Mouse (Mus musculus) ovary, adult 18-20 months (tissue): ENCODE results near the gene Unc50.

Experiments used
- DNase-seq: peaks from one replicate; pipeline ENCODE4 v3.0.0; 2022; ENCODE audit warnings: low spot score, mixed read lengths

Gene Unc50

DNA sequence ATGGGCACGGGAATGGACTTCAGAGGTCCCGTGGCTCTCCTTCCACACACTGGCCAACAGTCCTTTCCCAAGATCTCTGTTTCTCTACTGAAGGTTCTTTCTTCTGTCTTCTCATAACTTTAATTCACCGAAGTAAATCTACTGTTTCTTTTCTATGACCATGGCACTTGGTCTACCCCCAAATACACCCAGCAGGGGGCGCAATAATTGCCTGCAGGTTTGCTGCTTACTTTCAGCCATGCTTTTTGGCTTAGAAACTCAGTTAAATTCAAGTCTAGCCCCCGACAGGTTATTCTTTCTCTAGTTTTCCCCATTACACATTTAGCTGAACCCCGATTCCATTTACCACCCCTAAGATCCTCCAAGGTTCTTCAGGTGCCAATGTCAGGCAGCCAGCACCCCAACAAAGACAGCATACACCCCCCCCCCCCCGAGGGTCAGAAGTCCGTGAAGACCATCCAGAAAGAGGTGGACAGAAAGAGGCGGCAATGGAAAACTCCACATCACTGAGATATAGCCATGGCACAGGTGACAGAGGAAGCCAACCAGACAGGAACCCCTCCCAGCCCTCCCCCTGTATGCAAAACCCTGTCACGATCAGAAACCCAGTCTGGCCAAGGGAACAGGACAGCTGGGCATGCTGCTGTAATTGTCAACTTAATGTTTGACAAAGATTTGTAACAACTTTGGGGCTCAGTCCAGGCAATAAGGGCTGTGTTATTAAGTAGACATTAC is 18.6 kb downstream of the Unc50 start:
- no peak for DNase-seq

DNA sequence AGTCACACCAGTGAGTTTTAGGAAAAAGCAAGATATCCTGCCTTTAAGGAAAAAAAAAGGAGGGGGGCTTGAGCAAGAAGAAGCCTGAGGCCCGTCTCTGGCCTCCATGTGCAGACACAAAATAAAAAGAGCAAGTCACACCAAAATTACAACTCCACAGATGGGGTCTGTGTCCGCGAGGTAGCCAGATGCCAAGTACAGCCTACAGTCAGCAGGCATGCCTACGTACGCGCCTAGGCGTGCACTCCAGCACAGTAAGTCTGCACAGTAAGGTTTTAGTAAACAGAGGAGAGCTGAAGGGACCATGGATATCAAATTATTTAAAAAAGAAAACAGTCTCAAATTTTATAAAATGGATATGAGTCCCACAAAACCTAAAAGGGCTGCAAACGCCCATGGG is 21.3 kb downstream of the Unc50 start:
- DNase-seq: no peak

DNA sequence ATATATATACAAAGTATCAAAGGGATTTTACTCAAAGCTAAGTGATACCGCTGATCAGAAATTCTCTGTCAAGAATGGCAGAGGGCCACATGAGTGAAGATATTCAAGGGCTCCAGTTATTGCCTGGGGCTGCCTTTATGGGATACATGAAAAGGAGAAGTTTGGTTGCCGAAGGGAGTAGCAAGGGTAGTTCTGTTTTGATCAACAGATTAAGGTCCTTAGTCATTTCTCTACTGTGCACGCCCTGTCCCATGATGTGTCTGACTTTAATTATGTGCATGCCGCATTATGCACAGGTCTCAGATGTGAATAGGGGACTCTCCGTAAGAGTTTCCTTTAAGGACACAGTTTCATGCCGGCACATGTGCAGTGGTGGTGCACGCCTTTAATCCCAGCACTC is 27.6 kb downstream of the Unc50 start:
- no peak for DNase-seq

DNA sequence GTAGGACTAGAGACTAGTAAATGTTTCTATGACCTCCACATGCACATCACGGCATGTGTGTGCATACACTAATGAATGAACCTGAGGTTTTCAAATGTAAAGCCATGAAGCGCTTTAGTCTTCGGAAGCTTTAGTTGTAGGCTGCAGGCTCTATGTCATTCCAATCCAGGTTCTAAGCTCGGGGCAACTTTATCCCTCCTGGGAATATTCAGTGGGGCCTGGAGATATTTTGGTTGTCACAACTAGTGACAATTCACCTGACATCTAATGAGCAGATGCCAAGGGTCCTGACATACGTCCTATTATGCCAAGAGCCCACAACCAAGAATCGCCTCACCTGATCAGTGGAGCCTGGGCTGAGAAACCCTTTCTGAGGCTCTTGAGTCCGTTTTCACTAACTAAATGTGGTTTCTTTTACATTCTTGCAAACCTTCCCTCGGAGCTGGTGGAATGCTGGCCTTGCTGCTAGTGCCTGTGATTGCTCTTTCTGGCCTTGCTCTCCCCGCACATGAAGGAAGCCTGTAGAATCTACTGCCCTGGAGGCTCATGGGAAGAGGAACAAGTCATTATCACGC is 35.0 kb downstream of the Unc50 start:
- DNase-seq: no peak

DNA sequence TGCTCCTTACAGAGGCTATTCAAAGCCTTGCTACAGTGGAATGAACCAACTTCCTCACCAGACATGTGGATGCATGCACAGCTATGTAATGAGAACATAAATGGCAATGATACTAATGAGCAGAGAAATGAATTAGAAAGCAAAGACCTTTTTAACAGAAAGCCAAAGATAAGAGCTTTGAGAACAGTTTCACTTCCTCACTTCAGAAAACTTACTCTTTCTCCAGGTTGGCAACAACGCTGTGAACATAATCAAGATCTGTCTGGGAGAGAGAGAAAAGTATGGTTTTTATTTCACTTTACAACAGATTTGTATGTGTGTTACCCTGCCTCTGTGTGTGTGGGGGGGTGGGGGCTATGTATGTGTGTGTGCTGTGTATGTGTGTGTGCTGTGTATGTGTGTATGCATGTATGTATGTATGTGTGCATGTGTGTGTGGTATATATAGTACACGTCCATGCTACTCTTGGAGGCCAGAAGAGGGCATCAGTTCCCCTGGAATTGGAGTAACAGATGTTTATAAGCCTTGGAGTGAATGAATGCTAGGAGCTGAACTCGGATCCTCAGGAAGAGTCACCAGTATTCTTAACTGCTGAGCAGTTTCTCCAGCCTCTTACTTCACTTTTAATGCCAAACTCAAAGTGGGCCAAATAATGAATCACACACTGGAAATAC is 36.5 kb downstream of the Unc50 start:
- DNase-seq: no peak

DNA sequence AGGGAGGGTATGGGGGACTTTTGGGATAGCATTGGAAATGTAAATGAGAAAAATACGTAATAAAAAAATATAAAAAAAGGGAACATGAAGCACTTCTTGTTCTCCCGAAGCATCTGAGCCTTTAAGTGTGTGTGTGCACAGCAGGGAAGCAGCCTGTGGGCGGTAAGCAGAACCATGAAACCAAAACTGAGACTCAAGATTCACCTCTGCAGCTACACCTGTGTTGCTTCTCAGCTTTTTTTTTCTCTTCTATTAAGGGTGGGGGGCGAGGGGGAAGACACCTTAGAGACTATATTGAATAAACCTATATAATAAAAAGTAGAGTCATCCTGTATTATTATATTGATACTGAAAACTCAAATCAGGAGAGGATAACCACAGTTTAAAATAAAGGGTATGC is 37.9 kb downstream of the Unc50 start:
- no peak for DNase-seq

DNA sequence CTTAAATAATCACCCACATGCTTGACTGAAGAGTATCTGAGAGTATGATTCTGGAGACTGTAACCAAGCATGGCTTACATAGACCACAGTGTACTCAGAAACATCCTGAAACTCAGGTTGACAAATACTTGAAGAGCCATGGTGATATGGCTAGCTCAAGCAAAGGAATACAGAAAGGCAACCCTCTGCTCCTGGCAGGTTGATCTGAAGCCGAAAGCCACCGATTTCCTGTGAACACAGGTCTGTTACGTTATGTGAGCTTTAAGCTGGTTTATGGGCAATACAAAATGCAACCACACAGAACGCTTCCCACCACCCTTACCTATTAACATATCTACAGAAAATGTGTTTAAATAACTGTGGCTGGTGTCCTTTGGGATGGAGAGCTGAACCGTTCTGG is 39.1 kb downstream of the Unc50 start:
- DNase-seq: no peak

DNA sequence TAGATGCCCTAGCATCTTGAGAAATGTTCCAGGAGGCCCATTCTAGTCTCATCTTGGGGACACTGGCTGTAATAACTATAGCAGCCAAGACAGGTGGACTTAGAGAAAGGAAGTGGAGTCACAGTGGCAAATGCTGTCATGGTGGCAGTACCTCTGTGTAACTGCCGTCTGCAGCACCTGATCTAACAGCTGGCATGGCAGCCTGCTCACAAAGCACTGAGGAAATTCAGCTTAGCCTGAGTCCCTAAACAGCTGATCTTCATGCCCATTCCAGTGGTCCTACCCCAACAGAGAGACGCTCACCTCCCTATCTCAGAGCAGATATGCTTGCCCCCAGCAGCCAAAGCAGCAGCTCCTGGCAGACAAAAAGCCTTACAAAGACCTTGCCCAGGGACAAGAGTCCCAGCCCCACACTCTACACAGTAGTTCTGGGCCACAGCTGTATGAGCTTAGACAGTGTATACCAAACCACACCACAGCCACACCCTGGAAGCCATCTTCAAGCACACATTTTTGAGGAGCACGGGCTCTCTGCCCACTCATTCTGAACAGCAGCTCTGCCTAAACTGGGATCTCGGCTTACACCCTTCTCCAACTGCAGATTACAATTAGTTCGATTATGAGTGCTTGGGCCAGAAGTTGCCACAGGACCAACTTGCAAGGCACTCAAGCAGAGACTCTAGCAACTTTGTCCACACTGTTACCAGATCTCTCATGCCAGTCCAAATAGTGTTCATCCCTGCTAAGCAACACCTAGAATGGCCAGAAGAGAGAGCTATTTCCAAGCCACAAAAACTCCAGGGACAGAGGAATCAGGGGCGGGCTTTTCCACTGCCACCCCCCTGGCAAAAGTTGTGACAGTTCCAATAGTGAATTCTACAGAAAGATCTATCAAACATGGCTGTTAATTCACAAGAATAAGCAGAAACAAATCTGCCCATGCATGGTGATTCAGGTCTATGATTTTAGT is 41.5 kb downstream of the Unc50 start:
- DNase-seq: no peak

DNA sequence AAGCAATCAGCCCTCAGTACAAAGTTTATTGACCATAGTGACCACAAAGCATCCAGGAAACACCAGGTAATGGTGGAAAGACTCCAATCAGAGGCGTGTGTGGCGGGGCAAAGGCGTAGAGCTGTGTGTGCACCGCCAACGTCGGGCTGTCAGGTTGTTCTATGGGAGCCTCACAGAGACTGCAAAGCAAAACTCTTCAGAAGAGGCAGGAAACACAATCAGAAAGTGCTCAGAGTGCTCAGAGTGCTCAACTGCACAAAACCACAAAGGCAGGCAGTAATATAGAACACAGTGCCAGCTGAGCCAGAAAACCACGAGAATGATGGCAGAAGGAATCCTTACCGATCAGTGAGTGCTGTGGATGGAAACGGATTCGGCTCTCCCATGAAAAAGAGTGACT is 43.3 kb downstream of the Unc50 start:
- no peak for DNase-seq

DNA sequence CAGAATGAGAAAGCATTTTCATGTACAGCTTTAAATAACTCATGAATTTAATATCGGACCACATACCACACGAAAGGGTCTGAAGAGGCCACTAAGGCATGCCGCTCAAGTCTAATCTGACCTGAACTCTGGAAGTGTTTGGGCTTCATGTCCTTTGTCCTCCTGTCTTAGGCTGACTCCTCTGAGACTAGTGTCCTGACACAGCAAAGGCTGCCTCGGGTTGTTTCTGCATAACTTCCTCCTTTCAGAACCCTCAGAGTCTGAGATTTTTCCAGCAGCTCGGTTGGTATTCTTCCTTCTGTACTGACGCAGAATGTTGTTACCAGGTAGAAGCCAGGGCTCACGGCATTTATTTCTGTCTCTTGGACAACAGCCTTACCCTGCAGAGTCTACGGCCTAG is 44.1 kb downstream of the Unc50 start:
- DNase-seq: no peak

DNA sequence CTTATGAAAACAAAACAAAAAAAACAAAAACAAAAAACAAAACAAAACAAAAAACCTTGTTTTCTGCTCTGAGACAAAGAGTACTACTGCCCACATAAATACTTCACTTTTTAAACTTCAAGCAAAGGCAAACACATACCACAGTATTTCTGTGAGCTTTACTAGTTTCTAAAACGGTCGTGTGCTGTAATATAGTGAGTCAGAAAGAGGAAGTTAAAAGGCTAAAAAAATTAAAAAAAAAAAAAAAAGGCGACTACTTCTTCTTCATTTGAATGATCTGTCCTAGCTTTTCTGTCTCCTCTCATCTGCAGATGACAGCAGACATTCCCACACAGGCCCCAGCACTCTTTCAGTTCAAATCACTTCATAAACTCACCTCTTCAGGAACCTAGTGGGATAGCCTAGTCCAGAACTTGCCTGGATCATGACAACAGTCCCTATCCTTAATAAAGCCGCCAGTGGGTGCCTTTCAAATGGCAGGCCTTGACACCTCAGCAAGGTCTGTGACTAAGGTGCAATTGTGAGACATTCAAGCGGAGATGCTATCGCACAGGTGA is 44.8 kb downstream of the Unc50 start:
- DNase-seq: no peak

DNA sequence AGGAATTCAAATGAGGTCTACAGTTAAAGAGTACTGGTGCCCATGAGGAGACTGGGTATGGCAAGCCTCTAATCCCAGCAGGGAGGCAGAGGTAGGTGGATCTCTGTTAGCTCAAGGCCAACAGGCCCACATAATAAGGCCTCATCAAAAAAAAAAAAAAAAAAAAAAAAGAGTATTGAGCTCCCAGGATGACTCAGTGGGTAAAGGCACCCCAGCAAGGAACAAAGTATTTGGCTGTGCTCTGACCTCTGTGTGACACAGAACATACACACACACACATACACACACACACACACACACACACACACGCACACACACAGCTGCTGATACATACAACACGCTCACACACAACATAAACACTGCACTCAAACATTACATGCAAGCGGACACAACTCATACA is 45.4 kb downstream of the Unc50 start:
- DNase-seq: no peak

DNA sequence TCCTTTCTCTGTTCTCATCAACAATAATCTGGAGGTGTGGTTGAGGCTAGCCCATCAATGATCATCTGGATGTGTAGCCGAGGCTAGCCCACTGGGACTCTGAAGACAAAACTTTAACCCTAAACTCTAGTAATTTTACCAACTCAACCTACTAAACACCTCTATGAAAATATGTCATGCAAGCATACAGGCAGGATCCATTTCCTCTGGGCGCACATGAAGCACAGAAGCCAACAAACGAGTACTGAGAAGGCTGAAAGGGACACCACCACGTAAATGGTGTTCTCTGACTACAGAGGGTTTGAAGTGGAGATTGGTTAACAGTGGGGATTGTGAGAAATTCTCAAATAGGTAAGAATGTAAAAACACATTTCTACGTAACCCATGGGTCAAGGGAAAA is 47.3 kb downstream of the Unc50 start:
- DNase-seq: no peak

DNA sequence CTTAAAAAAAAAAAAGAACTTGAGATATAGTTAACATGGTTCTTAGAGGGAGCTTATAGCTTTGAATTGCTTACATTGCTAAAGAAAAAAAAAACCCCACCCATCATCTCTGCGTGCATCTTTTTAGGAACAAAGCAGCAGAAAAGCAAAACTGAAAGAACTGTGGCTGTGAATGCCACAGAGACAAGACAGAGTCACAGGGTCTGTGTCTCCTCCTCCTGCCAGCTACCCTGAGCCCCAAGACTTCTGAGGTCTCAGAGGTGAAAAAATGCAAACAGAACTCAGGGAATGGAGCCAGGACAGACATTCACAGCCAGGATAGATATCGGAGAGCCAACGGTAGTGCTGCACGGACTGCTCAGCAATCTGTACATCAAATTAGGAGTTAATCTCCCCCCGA is 48.0 kb downstream of the Unc50 start:
- DNase-seq: no peak

DNA sequence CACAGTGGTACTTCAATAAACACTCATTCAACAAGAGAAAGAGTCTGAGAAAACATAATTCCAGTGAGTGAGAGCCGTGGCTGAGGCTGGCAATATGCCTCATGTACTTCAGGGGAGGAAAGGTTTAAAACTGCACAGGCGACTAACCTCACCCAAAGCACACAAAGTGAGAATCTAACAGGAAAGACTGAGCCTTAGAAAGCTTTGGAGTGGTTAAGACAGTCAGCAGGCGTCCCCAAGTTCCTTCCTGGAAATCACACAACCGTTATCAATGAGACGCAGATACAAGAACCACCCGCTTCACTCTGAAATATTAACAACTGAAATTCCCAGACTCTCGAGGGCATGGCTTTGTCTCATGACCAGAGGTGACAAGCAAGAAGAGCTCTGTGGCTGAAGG is 48.5 kb downstream of the Unc50 start:
- no peak for DNase-seq

DNA sequence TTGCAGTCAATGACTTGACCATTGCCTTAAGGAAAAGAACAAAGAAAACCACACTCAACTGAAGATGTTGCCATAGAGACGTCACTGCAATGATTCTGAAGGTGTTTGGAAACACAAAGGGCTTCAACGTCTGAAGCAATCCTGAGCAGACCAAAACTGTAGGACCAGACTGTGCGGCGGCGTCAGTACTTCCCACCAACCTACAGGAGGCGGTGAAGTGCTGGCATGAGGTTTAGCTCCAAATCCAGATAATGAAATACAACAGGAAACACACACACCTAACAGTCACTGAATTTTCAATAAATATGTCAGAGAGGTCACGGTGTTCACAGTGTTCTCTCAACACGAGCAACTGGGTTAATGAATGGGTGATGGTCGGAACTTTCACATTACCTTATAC is 49.1 kb downstream of the Unc50 start:
- DNase-seq: no peak

DNA sequence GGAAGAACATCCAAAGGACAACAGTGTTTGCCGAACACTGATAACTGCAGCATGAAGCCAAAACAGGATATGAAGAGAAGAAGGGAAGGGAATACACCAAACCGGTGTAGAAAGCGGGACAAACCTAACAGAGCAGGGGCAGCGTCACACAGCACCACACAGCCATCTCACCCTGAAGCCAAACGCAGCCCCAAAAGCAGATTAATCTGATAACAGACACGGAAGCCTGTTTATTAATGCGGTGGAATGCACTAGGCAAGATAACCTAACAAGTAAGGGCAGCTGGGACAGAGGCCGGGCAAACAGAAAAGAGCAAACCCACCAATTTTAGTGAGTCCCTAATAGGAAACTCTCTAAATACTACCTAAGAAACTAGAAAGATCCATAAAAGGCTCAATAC is 49.8 kb downstream of the Unc50 start:
- no peak for DNase-seq

DNA sequence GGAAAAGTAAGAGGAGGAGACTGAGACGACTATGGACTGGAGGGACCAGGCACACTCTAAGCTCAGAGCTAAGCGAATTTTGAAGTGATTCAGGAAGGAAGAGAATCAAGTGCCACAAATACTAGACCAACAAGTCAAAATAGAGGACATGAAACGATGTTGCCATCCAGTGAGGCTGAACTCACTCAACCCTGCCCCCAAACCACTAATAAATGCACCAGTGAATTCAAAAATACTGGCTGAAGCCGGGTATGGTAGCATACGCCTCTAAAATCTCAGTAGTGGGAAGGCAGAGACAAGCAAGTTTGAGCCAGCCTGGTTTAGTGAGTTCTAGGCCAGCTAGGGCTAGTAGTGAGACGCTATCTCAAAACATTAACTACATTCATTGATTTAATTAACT is 50.8 kb downstream of the Unc50 start:
- DNase-seq: no peak

DNA sequence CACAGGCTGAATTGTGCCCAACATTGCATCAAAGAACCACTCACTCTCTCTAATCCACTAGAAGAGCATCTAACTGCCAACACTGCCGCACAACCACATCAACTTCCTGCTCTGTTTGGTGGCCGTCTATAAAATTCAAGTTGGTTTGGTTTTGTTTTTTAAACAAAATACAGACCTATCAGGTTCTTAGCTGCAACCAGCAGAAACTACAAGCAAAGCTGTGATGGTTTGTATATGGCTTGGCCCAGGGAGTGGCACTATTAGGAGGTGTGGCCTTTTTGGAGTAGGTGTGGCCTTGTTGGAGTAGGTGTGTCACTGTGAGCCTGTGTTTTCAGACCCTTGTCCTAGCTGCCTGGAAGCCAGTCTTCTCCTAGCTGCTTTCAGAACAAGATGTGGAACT is 51.4 kb downstream of the Unc50 start:
- DNase-seq: no peak

DNA sequence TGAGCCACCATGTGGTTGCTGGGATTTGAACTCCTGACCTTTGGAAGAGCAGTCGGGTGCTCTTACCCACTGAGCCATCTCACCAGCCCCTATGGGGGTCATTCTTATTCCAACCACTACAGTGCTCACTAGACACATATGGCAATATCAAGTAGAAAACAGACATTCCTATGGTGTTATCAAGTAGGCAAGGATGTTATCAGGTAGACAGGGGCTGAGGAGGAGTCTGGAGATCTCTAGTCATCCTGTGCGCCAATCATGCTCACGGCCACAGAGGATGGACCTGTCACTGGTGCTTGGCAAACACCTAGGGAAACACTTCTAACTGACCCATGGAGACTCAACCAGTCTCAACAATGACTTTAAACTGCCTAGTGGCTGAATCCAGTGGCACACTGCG is 54.7 kb downstream of the Unc50 start:
- no peak for DNase-seq

DNA sequence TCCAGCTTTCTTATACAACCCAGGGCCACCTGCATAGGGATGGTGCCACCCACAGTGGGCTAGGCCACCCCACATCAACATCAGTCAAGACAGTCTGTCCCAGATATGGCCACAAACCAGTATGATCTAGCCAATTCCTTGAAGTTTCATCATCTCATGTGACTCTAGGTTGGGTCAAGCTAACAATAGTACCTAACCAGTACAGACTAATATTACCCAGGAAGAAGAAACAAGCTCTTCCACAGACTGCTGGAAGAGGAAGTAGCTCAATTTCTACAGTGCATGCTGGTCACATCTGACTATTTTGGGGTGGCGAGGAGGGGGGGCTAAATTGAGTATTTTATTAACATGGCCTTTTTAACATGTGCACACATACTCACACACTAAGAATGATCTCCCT is 56.5 kb downstream of the Unc50 start:
- DNase-seq: no peak

DNA sequence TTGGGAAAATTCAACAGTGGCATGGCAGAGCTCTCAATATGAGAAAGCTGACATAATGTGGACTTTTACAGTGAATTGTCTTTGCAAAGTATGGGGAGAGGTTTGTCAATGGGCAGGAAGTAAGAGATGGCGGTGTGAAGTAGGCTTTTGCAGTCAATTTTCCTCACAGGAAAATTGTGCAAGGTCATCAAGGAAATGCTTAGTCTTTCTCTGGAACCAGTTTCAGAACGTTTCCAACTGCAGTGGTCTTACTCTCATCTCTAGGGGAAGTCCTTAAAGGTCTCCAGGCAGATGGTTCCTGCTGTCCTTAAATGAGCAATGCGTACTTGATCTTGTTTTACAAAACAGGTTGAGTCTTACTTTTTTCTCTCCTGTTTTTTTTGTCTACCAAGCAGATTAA is 57.1 kb downstream of the Unc50 start:
- DNase-seq: no peak
